Mouse (Mus musculus) 3T3-L1 (cell line): ENCODE measurements around the gene Gm10354.
A peak's percentile ranks its signal among the peaks of the same experiment; 100 is the strongest.
"Not testable (repeated sequence)": the region's sequence is repeated elsewhere in the genome, so short reads cannot be mapped to it uniquely, and the experiment has no call there.

Source experiments
- DNase-seq: peaks from one replicate; pipeline ENCODE4 v3.0.0-alpha.2; 2015; ENCODE audit warnings: low read depth, low spot score

Gm10354 gene

DNA sequence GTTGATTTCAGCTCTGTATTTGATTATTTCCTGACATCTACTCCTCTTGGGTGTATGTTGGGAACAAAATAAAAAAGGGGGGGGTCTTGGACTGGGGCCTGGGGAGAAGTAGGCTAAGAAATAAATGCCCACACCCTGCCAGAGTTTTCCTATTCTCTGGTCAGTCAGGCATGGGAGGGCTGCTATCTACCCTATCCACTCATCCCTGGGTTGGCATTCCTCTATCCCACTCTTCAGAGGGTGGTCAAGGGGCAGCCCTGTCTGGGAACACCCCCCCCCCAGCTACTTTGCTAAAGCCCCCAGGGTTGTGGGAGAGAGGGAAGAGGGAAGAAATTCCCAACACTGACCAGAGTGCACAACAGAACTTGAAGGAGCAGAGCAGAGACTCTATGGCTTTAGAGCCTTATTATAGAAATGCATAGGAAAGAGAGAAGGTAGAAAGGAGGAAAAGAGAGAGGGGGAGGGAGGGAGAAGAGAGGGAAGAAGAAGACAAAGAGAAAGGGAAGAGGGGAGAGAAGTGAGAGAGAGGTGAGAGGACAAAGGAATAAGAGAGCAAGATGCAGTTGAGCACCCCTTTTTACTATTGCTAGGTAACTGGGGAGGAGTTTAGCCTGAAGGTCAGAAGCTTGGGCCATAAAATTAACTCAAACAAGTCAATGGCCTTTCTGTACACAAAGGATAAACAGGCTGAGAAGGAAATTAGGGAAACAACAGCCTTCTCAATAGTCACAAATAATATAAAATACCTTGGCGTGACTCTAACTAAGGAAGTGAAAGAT lies 22.6 kb downstream of the Gm10354 start:
- DNase-seq: not testable (repeated sequence)

DNA sequence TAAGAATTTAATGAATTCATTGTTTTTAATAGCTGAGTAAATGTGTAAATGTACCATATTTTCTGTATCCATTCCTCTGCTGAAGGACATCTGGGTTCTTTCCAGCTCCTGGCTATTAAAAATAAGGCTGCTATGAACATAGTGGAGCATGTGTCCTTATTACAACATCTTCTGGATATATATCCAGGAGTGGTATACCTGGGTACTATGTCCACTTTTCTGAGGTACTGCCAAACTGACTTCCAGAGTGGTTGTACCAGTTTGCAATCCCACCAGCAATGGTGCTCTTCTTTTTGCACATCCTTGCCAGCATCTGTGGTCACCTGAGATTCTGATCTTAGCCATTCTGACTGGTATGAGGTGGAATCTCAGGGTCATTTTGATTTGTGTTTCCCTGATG lies 25.1 kb downstream of the Gm10354 start:
- DNase-seq: not testable (repeated sequence)

DNA sequence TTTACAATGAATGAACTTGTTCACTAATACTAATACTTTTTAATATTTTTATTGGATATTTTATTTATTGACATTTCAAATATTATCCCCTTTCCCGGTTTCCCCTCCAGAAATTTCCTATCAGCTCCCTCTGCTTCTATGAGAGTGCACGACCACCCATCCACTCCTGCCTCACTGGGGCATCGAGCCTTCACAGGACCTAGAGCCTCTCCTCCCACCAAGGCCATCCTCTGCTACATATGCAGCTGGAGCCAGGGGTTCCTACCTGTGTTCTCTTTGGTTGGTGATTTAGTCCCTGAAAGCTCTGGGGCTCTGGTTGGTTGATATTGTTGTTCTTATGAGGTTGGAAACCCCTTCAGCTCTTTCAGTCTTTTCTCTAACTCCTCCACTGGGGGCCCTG lies 26.0 kb downstream of the Gm10354 start:
- DNase-seq: peak; percentile 1

GRCm38 (mm10) chr5:14951822-14952221 lies 26.9 kb downstream of the Gm10354 start:
- peak; percentile 6 for DNase-seq

- DNase-seq: peak; percentile 43
Measured at GRCm38 (mm10) chr5:14947482-14948198, 31.1 kb downstream of the Gm10354 start.

DNA sequence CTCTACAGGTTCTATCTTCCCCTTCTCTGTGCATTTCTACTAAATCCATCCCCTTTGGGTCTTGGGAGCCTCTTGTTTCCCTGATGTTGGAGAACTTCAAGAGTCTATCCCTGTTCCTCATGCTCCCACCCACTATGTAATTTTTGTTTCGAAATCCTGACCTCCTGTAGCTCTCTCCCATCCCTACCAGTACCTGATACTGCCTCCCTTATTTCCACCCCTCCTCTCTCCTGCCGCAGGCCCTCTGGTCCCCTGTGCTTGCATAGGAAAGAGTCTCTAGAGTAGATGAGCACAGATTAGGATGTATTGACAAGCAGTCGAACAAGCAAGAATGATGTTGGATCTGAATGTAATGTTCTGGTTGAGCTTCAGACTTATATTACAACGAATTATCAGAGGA lies 33.2 kb downstream of the Gm10354 start:
- not testable (repeated sequence) for DNase-seq

GRCm38 (mm10) chr5:14941043-14941442 lies 37.7 kb downstream of the Gm10354 start:
- not testable (repeated sequence) for DNase-seq

DNA sequence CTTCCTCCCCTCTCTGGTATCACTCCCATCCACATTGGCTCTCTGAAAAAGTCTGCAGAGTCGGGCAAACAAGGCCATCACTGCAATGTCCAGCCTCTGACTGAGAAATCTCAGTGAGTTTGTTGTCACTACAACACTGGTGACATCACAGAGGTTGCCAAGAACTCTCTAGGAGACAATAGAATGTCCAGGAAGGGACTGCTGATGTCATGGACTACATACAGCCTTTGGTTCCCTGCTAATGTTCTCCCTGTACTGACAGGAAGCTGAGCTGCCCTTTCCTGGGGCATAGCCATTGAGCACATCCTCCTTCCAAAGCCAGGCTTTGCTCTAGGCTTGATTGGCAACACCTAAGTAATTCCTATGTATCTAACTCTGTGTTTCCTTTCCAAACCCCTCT lies 40.4 kb downstream of the Gm10354 start, which contains the start of gene Speer4e:
Gene Speer4e, minus strand, starts transcription at position 101 of the 400 bp plus-strand sequence.
- not testable (repeated sequence) for DNase-seq

DNA sequence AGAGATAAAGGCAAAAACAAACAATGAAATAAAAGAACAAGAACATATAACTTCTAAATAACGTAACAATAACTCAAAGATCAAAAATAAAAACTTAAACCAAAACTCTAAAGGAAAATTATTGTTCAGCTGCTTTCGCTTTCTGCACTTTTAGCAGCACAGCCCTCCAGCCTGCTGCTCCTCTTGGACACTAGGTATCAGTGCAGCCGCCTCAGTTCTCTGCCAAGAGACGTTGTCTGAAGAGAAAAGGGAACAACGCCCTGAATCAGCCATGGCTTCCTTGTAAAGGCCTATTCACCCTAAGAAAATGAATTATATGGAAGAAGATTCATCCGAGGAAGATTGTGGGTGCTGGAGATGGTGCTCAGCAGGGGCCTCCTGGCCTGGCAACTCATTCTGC lies 45.0 kb downstream of the Gm10354 start:
- not testable (repeated sequence) for DNase-seq

DNA sequence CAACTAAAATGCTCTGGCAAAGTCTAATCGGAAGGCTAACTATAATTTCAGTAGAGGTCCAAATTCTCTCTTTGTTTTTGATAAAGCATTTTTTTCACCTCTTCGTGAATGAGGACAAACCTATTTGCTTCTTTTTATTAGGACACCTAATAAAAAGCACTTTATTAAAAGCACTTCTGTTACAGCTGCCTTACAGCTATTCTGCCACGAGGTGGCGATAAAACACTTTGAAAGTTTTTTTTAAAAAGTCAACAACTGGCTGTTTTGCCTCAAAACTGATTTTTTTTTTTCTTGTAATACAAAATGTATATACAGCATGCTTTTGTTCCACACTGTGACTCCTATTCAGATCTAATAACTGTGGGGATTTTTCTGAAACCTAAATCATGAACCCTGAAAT lies 51.7 kb downstream of the Gm10354 start:
- DNase-seq: peak; percentile 29
